Mouse (Mus musculus) midbrain, embryonic 12.5 days (tissue): Measurements from ENCODE around the gene Cog8. TPM values are rescaled to one million over a fixed set of nuclear protein-coding genes. Genes with fewer than 3 reads are reported as not detected.

ENCODE experiments used
- ATAC-seq: fragments of 200-750 bp; cut with Nextera tagmentation; 2 replicates; pipeline ENCODE4 v1.8.0; 2017; ENCODE audit warnings: low read depth, moderate TSS enrichment, moderate library complexity; ENCODE audit not compliant: low FRiP score
- H3K27ac ChIP-seq: fragments of 300-500 bp; sonication (generic); replicated peaks from 2 replicates; pipeline ENCODE4 v1.5.1; 2016; ENCODE audit warnings: mild to moderate bottlenecking
- H3K27me3 ChIP-seq: fragments of 300-500 bp; sonication (generic); 2 replicates; pipeline ENCODE4 v1.6.1; 2016; ENCODE audit warnings: mild to moderate bottlenecking
- H3K36me3 ChIP-seq: fragments of 300-500 bp; sonication (generic); 2 replicates; pipeline ENCODE4 v1.6.1; 2016
- H3K4me1 ChIP-seq: fragments of 300-500 bp; sonication (generic); 2 replicates; pipeline ENCODE4 v1.6.1; 2016
- H3K4me2 ChIP-seq: fragments of 300-500 bp; sonication (generic); replicated peaks from 2 replicates; pipeline ENCODE4 v1.6.1; 2016; ENCODE audit warnings: mild to moderate bottlenecking, moderate library complexity
- H3K4me3 ChIP-seq: fragments of 300-500 bp; sonication (generic); 2 replicates; pipeline ENCODE4 v1.5.1; 2016; ENCODE audit warnings: mild to moderate bottlenecking
- H3K9ac ChIP-seq: fragments of 300-500 bp; sonication (generic); replicated peaks from 2 replicates; pipeline ENCODE4 v1.6.1; 2016; ENCODE audit warnings: mild to moderate bottlenecking, moderate library complexity
- H3K9me3 ChIP-seq: fragments of 300-500 bp; sonication (generic); 2 replicates; pipeline ENCODE4 v1.6.1; 2016; ENCODE audit warnings: mild to moderate bottlenecking
- WGBS: fragments of 180-500 bp; shearing (Covaris S2); methylation state at CpG from one replicate; pipeline ENCODE4 v1.1.7; 2016; 5-methylcytosine and 5-hydroxymethylcytosine counted together
- polyA plus RNA-seq: library from polyadenylated mRNA; unstranded; fragments of >200 nt; fragmentation: Nextera tagmentation; extraction: Ambion mirVana; gene quantifications from 2 replicates; pipeline ENCODE4 v1.2.1, GENCODE M21; 2016

The Cog8 gene
- polyA plus RNA-seq: 45.8 and 47.7 TPM in 2 replicates

DNA sequence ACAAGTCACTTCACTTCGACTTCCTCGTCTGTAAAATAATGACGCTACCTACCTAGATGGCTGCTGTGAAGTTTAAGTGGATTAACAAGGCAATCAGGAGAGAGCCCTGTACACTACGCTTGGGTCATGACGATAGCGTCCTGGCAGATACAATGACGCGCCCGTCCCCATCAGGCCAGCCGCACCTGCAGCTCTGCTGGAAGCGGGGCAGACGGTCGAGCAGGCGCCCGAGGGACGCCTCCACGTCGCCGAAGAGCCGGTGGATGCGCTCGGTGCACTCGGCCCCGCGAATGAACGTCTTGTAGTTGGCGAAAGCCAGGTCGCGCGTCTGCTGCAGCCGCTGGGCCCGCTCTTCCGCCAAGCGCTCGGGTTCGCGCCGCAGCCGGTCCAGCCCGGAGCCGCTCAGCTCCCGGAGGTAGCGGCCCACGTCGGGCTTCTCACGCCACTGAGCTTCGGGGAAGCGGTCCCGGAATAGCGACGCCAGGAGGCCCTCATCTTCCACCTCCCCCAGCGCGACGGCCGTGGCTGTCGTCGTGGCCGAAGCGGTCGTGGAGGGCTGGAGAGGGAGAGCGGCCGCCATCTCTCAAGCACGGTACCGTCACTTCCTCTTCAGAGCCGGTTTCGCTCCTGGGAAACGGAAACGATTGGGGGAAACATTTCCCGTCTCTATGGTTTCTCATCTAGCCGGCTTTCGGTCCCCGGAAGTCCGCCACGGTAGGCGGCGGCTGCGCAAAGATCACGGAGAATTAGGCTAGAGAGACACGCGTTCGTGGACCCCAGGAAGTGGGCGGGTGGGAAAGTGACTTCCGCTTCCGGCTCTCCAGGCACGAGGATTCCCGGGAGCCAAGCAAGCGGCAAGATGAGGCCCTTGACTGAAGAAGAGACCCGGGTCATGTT is at the start of gene Cog8, which contains the start of gene Nip7:
TSS of gene Cog8 (minus strand) at position 614 of the 897 bp plus-strand sequence.
TSS of gene Nip7 (plus strand) at position 802 of the 897 bp plus-strand sequence.
- Histone ChIP-seq H3K4me2 (peak within 1 kb of the TSS; percentile 97), H3K27ac (peak within 1 kb of the TSS; percentile 71), H3K9me3 (no peaks in the 10 kb centered on the region), H3K4me1 (peaks cover 20% of the 10 kb centered on the region), H3K36me3 (peaks cover 44% of the 10 kb centered on the region), H3K9ac (peak within 1 kb of the TSS; percentile 86), H3K4me3 (peak within 1 kb of the TSS; percentile 99), H3K27me3 (no peaks in the 10 kb centered on the region)
- under 1% methylated on average over 88 of the region's 88 CpGs for WGBS
- ATAC-seq: peak; percentile 93

GRCm38 (mm10) chr8:107104547-107104946 is 48.1 kb upstream of the Cog8 start:
- Histone ChIP-seq H3K4me3 (no peak overlapping the region), H3K9ac (no peak overlapping the region), H3K27me3 (no peaks in the 10 kb centered on the region), H3K9me3 (no peaks in the 10 kb centered on the region), H3K27ac (no peak overlapping the region), H3K36me3 (no peaks in the 10 kb centered on the region), H3K4me2 (no peak overlapping the region), H3K4me1 (no peaks in the 10 kb centered on the region)
- WGBS: 10% methylated on average over 4 of the region's 4 CpGs
- no peak for ATAC-seq

DNA sequence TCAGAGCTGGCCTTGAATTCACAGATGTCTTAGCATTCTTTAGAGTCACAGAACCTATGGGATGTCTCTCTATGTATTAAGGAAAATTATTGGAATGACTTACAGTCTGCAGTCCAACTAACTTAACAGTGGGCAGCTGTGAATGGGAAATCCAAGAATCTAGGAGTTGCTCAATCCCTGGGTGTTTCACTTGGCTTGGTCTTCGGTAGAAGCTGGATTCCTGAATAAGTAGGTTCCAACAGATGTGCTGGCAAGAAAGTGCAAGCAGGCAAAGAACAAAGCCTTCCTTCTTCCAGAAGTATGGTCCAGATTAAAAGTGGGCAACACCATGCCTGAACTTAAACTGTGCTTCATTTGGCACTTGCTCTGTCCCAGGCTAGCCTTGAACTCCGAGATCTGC is 44.1 kb upstream of the Cog8 start:
- H3K27me3 ChIP-seq: no peaks in the 10 kb centered on the region
- no peak for ATAC-seq
- H3K36me3 ChIP-seq: no peaks in the 10 kb centered on the region
- no peak overlapping the region for H3K9ac ChIP-seq
- H3K4me1 ChIP-seq: 0 out of 2 replicates have a peak, but pooled peaks cover 3% of the 10 kb centered on the region
- no peak overlapping the region for H3K4me2 ChIP-seq
- H3K4me3 ChIP-seq: no peak overlapping the region
- WGBS: 82% methylated on average over 2 of the region's 2 CpGs
- H3K9me3 ChIP-seq: no peaks in the 10 kb centered on the region
- H3K27ac ChIP-seq: no peak overlapping the region

DNA sequence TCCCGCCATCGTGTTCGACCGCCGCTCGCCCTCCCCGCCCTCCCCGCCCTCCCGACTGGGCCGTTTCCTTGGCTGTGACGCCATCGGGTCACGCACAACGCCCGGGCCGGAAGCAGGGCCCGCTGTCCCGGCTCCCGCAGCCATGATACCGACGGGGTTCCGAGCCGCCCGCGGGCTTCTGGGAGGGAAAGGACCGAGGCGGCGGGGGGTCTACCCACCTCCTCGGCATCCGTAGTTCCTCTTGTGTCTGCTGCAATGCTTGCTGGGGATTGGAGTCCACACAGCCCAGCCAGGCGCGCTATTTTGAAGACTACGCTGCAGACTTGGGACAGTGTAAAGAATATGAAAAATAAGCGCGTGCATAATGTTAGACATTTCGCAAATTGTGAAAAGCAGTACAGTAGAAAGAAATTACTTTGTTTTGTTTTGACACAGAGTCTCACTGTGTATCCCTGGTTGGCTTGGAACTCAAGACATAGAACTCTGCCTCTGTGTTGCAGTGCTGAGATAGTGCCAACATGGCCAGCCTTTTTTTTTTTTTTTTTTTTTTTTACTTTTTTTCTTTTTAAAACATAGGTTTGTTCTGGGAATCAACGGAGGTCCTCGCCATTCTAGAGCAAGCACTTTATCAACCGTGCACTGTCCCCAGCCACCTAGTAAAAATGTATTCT is 40.0 kb upstream of the Cog8 start, which contains the start of gene Terf2:
TSS of gene Terf2 (minus strand) at position 182 of the 671 bp plus-strand sequence.
- peak within 1 kb of the TSS; percentile 88 for H3K9ac ChIP-seq
- H3K4me1 ChIP-seq: peaks cover 20% of the 10 kb centered on the region
- peaks cover 22% of the 10 kb centered on the region; the same call in 1 of the 2 replicates for H3K36me3 ChIP-seq
- 4% methylated on average over 39 of the region's 39 CpGs for WGBS
- peak within 1 kb of the TSS; percentile 56 for H3K4me2 ChIP-seq
- no peaks in the 10 kb centered on the region for H3K9me3 ChIP-seq
- peak; percentile 98 for ATAC-seq
- peak within 1 kb of the TSS; percentile 86 for H3K4me3 ChIP-seq
- peak within 1 kb of the TSS; percentile 89 for H3K27ac ChIP-seq
- H3K27me3 ChIP-seq: no peaks in the 10 kb centered on the region

DNA sequence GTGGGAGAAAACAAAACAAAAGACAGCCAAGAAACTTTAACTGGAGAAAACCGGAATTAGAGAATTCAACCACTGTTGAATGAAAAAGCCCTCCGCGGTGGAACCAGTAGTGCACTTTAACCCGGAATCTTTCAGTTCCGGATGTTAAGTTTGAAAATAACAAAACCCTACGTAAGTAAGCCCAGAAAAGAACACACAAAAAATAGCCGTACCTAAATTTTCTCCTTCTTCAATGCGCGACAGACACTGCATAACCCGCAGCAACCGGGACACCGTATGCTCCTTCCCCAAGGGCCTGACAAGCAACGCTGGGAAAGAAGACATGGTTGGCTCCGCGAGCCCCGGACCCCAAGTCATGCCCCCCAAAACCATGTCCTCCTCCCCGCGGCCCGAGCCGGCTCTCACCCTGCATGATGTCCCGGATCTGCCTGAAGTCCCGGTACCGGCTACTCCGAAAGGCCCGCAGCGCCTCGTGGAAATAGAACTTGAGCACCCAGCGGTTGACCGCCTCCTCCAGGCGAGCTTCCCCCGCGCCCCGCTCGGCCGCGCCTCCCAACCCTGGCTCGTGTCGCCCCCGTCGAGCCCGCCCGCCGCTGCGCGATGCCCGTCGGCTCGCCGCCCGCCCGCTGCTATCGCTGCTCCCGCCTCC is 39.4 kb upstream of the Cog8 start:
- Histone ChIP-seq H3K36me3 (peaks cover 28% of the 10 kb centered on the region; the same call in 1 of the 2 replicates), H3K4me1 (peaks cover 20% of the 10 kb centered on the region), H3K27ac (peak overlapping the region; percentile 89), H3K9me3 (no peaks in the 10 kb centered on the region), H3K4me3 (peak overlapping the region; percentile 86), H3K4me2 (peak overlapping the region; percentile 56), H3K27me3 (no peaks in the 10 kb centered on the region), H3K9ac (peak overlapping the region; percentile 88)
- WGBS: under 1% methylated on average over 53 of the region's 53 CpGs
- ATAC-seq: no peak; the same call in 1 of the 2 replicates

DNA sequence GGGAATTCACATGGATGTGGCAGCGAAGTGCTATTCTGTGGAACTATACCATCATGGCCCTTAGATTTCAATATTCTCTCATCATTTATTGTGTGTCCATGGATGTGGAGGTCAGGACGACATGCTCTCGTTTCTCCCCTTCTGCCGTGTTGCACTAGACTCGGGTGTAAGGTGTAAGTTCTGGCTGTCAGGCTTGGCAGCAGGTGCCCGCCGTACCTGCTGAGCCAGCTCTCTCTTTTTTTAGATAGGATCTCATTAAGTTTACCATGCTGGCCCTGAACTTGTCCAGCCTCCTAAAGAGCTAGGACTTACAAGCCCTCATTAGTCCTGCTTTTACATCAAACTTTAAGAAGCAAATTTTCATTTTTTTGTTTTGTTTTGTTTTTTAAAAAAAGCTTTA is 34.0 kb upstream of the Cog8 start:
- H3K9me3 ChIP-seq: no peaks in the 10 kb centered on the region
- no peak overlapping the region for H3K27ac ChIP-seq
- ATAC-seq: no peak
- no peak overlapping the region for H3K4me3 ChIP-seq
- WGBS: 95% methylated on average over 7 of the region's 7 CpGs
- H3K4me2 ChIP-seq: no peak overlapping the region
- no peak overlapping the region for H3K9ac ChIP-seq
- peaks cover 74% of the 10 kb centered on the region for H3K36me3 ChIP-seq
- H3K4me1 ChIP-seq: peaks cover 17% of the 10 kb centered on the region
- H3K27me3 ChIP-seq: no peaks in the 10 kb centered on the region

DNA sequence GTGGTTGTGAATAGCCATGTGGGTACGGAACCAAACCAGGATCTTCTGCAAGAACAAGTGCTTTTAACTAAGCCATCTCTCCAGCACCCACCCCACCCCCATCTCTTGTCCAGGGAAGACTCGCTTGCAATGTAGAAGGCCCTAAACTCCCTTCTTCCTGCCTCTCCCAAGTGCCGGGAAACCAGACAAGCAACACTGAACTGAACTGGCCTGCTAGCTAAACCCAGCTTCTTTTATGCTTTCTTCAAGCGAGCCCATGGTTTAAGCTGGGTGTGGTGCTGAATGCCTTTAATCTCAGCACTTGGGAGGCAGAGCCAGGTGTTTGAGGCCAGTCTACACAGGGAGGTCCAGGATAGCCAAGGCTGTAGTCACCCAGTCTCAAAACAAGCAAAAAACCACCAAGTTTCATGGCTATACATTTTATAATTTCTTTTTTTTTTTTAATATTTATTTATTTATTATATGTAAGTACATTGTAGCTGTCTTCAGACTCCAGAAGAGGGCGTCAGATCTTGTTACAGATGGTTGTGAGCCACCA is 32.1 kb upstream of the Cog8 start:
- no peak overlapping the region for H3K27ac ChIP-seq

DNA sequence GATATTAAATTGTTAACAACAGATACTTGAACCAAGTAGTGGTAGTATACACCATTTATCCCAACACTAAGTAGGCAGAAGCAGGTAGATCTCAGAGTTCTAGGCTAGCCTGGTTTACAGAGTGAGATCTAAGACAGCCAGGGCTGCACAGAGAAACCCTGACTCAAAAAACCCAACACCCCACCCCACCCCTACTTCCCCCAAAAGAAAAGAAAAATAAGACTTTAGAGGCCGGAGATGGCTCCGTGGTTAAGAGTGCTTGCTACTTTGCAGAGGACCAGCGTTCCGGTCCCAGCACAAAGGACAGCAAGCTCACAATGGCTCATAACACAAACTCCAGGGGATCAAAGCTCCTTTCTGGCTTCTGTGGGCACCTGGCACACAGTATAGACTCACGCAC is 29.5 kb upstream of the Cog8 start:
- Histone ChIP-seq H3K27me3 (no peaks in the 10 kb centered on the region), H3K9me3 (no peaks in the 10 kb centered on the region), H3K4me3 (no peak overlapping the region), H3K27ac (no peak overlapping the region), H3K9ac (no peak overlapping the region), H3K4me1 (no peaks in the 10 kb centered on the region), H3K4me2 (no peak overlapping the region), H3K36me3 (peaks cover 74% of the 10 kb centered on the region)
- 98% methylated on average over 5 of the region's 5 CpGs for WGBS
- no peak for ATAC-seq

More for the DNA sequence above, 32.1 kb upstream of the Cog8 start:
- H3K9me3 ChIP-seq: no peaks in the 10 kb centered on the region
- no peaks in the 10 kb centered on the region for H3K27me3 ChIP-seq
- no peak overlapping the region for H3K4me3 ChIP-seq
- H3K9ac ChIP-seq: no peak overlapping the region
- 92% methylated on average over 5 of the region's 5 CpGs for WGBS
- H3K36me3 ChIP-seq: peaks cover 78% of the 10 kb centered on the region
- no peak for ATAC-seq
- H3K4me1 ChIP-seq: no peaks in the 10 kb centered on the region
- no peak overlapping the region for H3K4me2 ChIP-seq

- Histone ChIP-seq H3K27me3 (no peaks in the 10 kb centered on the region), H3K36me3 (peaks cover 74% of the 10 kb centered on the region), H3K9me3 (no peaks in the 10 kb centered on the region), H3K27ac (no peak overlapping the region), H3K4me2 (no peak overlapping the region), H3K4me1 (no peaks in the 10 kb centered on the region), H3K9ac (no peak overlapping the region), H3K4me3 (no peak overlapping the region)
- no peak for ATAC-seq
- 97% methylated on average over 17 of the region's 17 CpGs for WGBS
These were observed 28.9 kb upstream of the Cog8 start for GRCm38 (mm10) chr8:107085358-107085757.

DNA sequence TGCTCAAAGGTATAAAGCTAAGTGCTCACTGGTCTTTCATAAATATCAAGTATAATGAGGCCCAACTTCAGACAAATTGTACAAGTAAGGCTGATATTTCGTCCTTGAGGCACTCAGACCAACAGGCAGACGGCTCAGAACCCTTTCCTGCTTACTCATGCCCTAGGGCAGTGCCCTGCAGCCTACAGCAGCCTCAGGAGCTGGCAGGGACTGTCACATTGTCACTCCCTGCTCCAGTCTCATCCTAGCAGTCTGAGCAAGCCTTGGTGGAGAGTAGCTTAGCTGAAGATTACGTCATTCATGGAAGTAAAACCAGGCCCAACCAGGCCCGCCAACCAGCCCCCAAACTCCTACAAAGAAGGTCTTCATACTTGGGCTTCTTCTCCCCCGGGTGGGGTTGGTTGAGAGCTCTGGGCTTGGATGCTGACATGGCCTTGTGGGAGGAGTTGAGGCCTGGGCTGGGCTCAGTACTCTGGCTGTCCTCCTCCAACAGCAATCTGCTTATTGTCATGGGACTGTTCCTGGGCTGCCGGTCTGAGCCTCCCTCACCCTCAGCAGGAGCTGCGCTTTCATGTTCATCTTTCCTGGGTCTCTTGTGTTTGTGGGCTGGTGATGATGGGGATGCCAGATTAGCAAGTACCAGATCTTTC is 19.9 kb upstream of the Cog8 start:
- Histone ChIP-seq H3K27me3 (no peaks in the 10 kb centered on the region), H3K9me3 (no peaks in the 10 kb centered on the region), H3K4me1 (no peaks in the 10 kb centered on the region), H3K9ac (no peak overlapping the region), H3K27ac (no peak overlapping the region), H3K4me2 (no peak overlapping the region), H3K36me3 (peaks cover 91% of the 10 kb centered on the region), H3K4me3 (no peak overlapping the region)
- 90% methylated on average over 7 of the region's 7 CpGs for WGBS
- ATAC-seq: no peak

DNA sequence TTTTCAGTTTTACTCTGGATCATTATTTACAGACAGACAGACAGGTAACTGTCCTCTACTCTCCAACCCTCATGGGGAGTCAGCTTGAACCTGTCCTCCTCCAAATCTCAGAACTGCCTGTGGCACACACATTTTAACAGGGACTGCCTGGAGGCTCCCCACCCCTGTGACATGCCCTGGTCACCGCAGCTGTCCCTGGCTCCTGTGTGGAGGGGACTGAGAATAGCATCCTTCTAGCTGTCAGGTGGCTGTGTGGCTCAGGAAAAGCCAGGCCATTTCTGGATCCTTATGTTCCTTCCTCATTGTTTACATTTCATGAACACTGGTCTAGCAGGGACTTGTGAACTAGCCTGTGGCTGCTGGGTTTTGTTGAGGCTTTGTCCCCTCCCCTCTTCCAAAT is 17.6 kb upstream of the Cog8 start:
- 96% methylated on average over 1 of the region's 1 CpGs for WGBS
- H3K36me3 ChIP-seq: peaks cover 86% of the 10 kb centered on the region
- H3K9me3 ChIP-seq: no peaks in the 10 kb centered on the region
- H3K9ac ChIP-seq: no peak overlapping the region
- no peaks in the 10 kb centered on the region for H3K4me1 ChIP-seq
- no peak for ATAC-seq
- no peaks in the 10 kb centered on the region for H3K27me3 ChIP-seq
- no peak overlapping the region for H3K4me3 ChIP-seq
- H3K27ac ChIP-seq: no peak overlapping the region
- H3K4me2 ChIP-seq: no peak overlapping the region
